Mouse (Mus musculus): Measurements from ENCODE around the gene Stx16. TPM values are rescaled to one million over a fixed set of nuclear protein-coding genes. Genes with fewer than 3 reads are reported as not detected.

Stx16 gene
- polyA plus RNA-seq, 1 experiment from 2014 or later = 11.8 TPM

DNA sequence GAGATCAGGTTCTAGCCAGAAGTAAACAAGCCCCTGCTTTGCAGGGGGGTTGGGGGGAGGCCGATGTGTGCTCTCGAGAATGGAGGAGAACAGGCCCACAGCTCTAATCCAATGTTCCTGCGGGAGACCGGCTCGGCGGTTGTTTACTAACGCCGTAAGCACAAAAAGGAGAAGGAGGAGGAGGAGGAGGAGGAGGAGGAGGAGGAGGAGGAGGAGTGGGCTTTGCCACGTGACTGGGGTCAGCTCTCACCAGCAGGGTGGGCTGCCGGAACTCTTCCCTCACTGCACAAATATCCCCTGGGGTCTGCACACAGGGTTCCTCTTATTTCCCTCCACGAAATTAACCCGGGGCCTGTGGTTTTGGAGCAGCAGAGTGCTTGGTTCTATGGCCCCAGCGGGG is 1.5 kb upstream of the Stx16 start:
- Histone ChIP-seq H3K9ac (replicated peaks; ENCODE audit: low read length) (peak overlapping the region; percentile 67), H3K27ac (ENCODE audit: low read length) (peak overlapping the region; percentile 93), H3K4me1 (ENCODE audit: insufficient read depth, low read length) (peaks cover 35% of the 10 kb centered on the region), H3K27me3 (ENCODE audit: insufficient read depth, low read length) (no peaks in the 10 kb centered on the region), H3K36me3 (ENCODE audit: insufficient read depth, low read length) (no peaks in the 10 kb centered on the region), H3K4me2 (replicated peaks; ENCODE audit: low read depth, low read length) (peak overlapping the region; percentile 89), H3K9me3 (ENCODE audit: low read length) (no peaks in the 10 kb centered on the region), H3K4me3 (ENCODE audit: low read length) (peak overlapping the region; percentile 80)
- ATAC-seq (ENCODE audit: low FRiP score, low TSS enrichment) = no peak
- 1% methylated on average over 7 of the region's 13 CpGs for WGBS

DNA sequence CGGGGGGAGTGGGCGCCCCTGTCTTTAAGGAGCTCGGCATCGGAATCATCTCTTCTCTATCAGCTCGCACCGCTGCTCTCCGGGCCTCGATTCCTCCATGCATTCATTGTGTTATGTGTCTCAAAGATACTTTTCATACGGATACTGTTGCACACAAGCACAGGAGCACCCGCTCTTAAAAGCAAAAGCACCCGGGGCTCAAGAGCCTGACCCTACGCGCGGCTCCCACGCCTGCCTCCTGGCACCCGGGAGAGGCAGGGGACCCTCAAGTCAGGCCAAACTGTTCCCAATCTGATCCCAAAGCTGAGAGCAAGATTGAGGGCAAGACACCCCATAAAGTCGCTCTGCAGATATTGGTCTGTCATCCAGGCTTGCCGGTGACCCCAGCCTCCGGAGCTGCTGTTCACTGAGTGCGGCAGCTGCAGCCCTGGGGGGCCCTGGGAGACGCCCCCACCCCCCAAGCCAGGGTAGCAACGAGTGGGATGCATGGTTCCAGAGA is 987 bp upstream of the Stx16 start:
- 5% methylated on average over 22 of the region's 22 CpGs for WGBS
- ATAC-seq (ENCODE audit: low FRiP score, low TSS enrichment) = peak; percentile 11; the same call in 1 of the 2 replicates
- Histone ChIP-seq H3K36me3 (ENCODE audit: insufficient read depth, low read length) (no peaks in the 10 kb centered on the region), H3K4me1 (ENCODE audit: insufficient read depth, low read length) (peaks cover 35% of the 10 kb centered on the region), H3K4me3 (ENCODE audit: low read length) (peak overlapping the region; percentile 80), H3K27me3 (ENCODE audit: insufficient read depth, low read length) (no peaks in the 10 kb centered on the region), H3K9me3 (ENCODE audit: low read length) (no peaks in the 10 kb centered on the region), H3K27ac (ENCODE audit: low read length) (peak overlapping the region; percentile 93), H3K4me2 (replicated peaks; ENCODE audit: low read depth, low read length) (peak overlapping the region; percentile 89), H3K9ac (replicated peaks; ENCODE audit: low read length) (peak overlapping the region; percentile 67)

DNA sequence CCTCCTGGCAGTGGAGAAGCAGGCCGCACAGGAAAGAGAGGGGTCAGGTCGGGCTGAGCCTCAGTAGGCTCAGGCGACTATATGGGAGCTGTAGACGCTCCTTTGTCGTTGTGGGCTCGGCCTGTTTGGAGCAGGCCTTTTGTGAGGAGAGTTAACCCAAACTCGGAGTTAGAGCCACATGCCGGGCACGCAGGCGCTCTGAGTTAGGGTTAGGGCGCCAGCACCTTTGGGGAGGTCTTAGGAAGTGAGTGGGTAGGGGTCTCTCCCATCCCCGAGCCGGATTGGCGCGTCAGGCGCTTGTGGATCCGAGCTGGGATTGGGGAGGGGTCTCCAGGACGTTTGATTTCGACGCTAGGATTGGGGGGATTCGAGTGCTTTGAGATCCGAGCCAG is 321 bp downstream of the Stx16 start:
- Histone ChIP-seq H3K4me1 (ENCODE audit: insufficient read depth, low read length) (peaks cover 35% of the 10 kb centered on the region), H3K36me3 (ENCODE audit: insufficient read depth, low read length) (no peaks in the 10 kb centered on the region), H3K27me3 (ENCODE audit: insufficient read depth, low read length) (no peaks in the 10 kb centered on the region), H3K9me3 (ENCODE audit: low read length) (no peaks in the 10 kb centered on the region), H3K9ac (replicated peaks; ENCODE audit: low read length) (peak overlapping the region; percentile 96), H3K27ac (ENCODE audit: low read length) (peak overlapping the region; percentile 93), H3K4me2 (replicated peaks; ENCODE audit: low read depth, low read length) (peak overlapping the region; percentile 89), H3K4me3 (ENCODE audit: low read length) (peak overlapping the region; percentile 80)
- under 1% methylated on average over 22 of the region's 22 CpGs for WGBS
- no peak; the same call in 1 of the 2 replicates for ATAC-seq (ENCODE audit: low FRiP score, low TSS enrichment)

- under 1% methylated on average over 19 of the region's 19 CpGs for WGBS
- H3K4me1 ChIP-seq (ENCODE audit: insufficient read depth, low read length) = peaks cover 35% of the 10 kb centered on the region
- peak overlapping the region; percentile 93 for H3K27ac ChIP-seq (ENCODE audit: low read length)
- no peak for ATAC-seq (ENCODE audit: low FRiP score, low TSS enrichment)
- peak overlapping the region; percentile 89 for H3K4me2 ChIP-seq (replicated peaks; ENCODE audit: low read depth, low read length)
- no peaks in the 10 kb centered on the region for H3K36me3 ChIP-seq (ENCODE audit: insufficient read depth, low read length)
- H3K4me3 ChIP-seq (ENCODE audit: low read length) = peak overlapping the region; percentile 80
- H3K27me3 ChIP-seq (ENCODE audit: insufficient read depth, low read length) = no peaks in the 10 kb centered on the region
- H3K9me3 ChIP-seq (ENCODE audit: low read length) = no peaks in the 10 kb centered on the region
- peak overlapping the region; percentile 96 for H3K9ac ChIP-seq (replicated peaks; ENCODE audit: low read length)
Observed at GRCm38 (mm10) chr2:174077004-174077695, 1.0 kb downstream of the Stx16 start.

- Histone ChIP-seq H3K4me3 (ENCODE audit: low read length) (peak overlapping the region; percentile 80), H3K4me1 (ENCODE audit: insufficient read depth, low read length) (peaks cover 35% of the 10 kb centered on the region), H3K4me2 (replicated peaks; ENCODE audit: low read depth, low read length) (peak overlapping the region; percentile 89), H3K36me3 (ENCODE audit: insufficient read depth, low read length) (no peaks in the 10 kb centered on the region), H3K27ac (ENCODE audit: low read length) (no peak overlapping the region), H3K27me3 (ENCODE audit: insufficient read depth, low read length) (no peaks in the 10 kb centered on the region), H3K9me3 (ENCODE audit: low read length) (no peaks in the 10 kb centered on the region), H3K9ac (replicated peaks; ENCODE audit: low read length) (peak overlapping the region; percentile 54)
- 8% methylated on average over 11 of the region's 11 CpGs for whole genome bisulfite sequencing
- ATAC-seq (ENCODE audit: low FRiP score, low TSS enrichment) = no peak
Observed at GRCm38 (mm10) chr2:174077776-174078338, 1.7 kb downstream of the Stx16 start.

DNA sequence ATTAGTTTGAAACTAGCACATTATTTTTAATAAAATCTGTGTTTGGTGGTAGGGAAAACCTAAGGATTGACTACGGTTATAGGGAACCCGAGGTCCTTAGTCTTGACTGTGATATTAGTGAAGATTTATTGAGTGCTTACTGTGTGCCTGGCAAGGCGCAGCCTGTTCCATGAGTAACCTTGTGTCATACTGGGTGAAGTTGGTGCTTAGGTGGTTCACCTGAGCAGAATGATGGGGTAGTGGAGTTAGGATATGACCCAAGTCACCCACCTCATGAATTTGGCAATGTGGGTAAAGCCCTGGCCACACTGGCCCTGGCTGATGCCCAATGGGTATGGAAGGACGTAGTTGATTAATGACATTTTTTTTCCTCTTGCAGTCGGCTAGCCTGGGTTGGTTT is 5.7 kb downstream of the Stx16 start:
- H3K4me3 ChIP-seq (ENCODE audit: low read length) = no peak overlapping the region
- ATAC-seq (ENCODE audit: low FRiP score, low TSS enrichment) = no peak
- 54% methylated on average over 5 of the region's 5 CpGs for WGBS
- H3K27me3 ChIP-seq (ENCODE audit: insufficient read depth, low read length) = no peaks in the 10 kb centered on the region
- H3K36me3 ChIP-seq (ENCODE audit: insufficient read depth, low read length) = no peaks in the 10 kb centered on the region
- no peak overlapping the region for H3K9ac ChIP-seq (replicated peaks; ENCODE audit: low read length)
- H3K9me3 ChIP-seq (ENCODE audit: low read length) = no peaks in the 10 kb centered on the region
- peaks cover 15% of the 10 kb centered on the region for H3K4me1 ChIP-seq (ENCODE audit: insufficient read depth, low read length)
- H3K27ac ChIP-seq (ENCODE audit: low read length) = no peak overlapping the region
- no peak overlapping the region for H3K4me2 ChIP-seq (replicated peaks; ENCODE audit: low read depth, low read length)

- H3K36me3 ChIP-seq (ENCODE audit: insufficient read depth, low read length) = no peaks in the 10 kb centered on the region
- no peaks in the 10 kb centered on the region for H3K27me3 ChIP-seq (ENCODE audit: insufficient read depth, low read length)
- H3K4me3 ChIP-seq (ENCODE audit: low read length) = no peak overlapping the region
- peaks cover 10% of the 10 kb centered on the region for H3K4me1 ChIP-seq (ENCODE audit: insufficient read depth, low read length)
- H3K9ac ChIP-seq (replicated peaks; ENCODE audit: low read length) = no peak overlapping the region
- ATAC-seq (ENCODE audit: low FRiP score, low TSS enrichment) = no peak
- no peaks in the 10 kb centered on the region for H3K9me3 ChIP-seq (ENCODE audit: low read length)
- H3K27ac ChIP-seq (ENCODE audit: low read length) = no peak overlapping the region
- WGBS = 48% methylated on average over 3 of the region's 3 CpGs
- no peak overlapping the region for H3K4me2 ChIP-seq (replicated peaks; ENCODE audit: low read depth, low read length)
Observed at GRCm38 (mm10) chr2:174082380-174082918, 6.3 kb downstream of the Stx16 start.

DNA sequence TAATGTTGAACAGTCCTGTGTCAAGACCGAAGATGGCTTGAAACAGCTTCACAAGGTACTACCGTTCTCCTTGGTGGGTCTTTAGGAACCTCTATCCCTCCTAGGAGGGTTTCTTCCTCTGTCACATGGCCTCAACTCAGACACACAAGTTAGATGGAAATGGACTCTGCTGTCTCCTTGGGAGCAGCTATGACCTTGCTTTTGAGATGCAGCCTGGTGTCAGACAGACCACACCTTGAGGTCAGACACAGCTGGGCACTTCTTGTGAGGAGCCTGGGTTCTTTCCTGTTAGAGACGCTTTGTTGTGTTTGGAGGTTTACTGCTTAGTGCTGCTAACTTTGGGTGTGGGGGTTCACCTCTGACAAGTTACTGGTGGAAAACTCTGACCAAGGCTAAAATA is 19.0 kb downstream of the Stx16 start:
- H3K9me3 ChIP-seq (ENCODE audit: low read length) = no peaks in the 10 kb centered on the region
- 95% methylated on average over 3 of the region's 3 CpGs for WGBS
- no peak overlapping the region for H3K9ac ChIP-seq (replicated peaks; ENCODE audit: low read length)
- H3K4me2 ChIP-seq (replicated peaks; ENCODE audit: low read depth, low read length) = no peak overlapping the region
- no peak overlapping the region for H3K27ac ChIP-seq (ENCODE audit: low read length)
- H3K27me3 ChIP-seq (ENCODE audit: insufficient read depth, low read length) = no peaks in the 10 kb centered on the region
- no peaks in the 10 kb centered on the region; the same call in 1 of the 2 replicates for H3K4me1 ChIP-seq (ENCODE audit: insufficient read depth, low read length)
- H3K4me3 ChIP-seq (ENCODE audit: low read length) = no peak overlapping the region
- no peak for ATAC-seq (ENCODE audit: low FRiP score, low TSS enrichment)
- peaks cover 45% of the 10 kb centered on the region for H3K36me3 ChIP-seq (ENCODE audit: insufficient read depth, low read length)

- H3K36me3 ChIP-seq (ENCODE audit: insufficient read depth, low read length) = 0 out of 2 replicates have a peak, but pooled peaks cover 8% of the 10 kb centered on the region
- no peak overlapping the region for H3K4me3 ChIP-seq (ENCODE audit: low read length)
- peak; percentile 44; the same call in 1 of the 2 replicates for ATAC-seq (ENCODE audit: low FRiP score, low TSS enrichment)
- no peaks in the 10 kb centered on the region for H3K27me3 ChIP-seq (ENCODE audit: insufficient read depth, low read length)
- H3K9me3 ChIP-seq (ENCODE audit: low read length) = no peaks in the 10 kb centered on the region
- H3K9ac ChIP-seq (replicated peaks; ENCODE audit: low read length) = no peak overlapping the region
- WGBS = 55% methylated on average over 7 of the region's 7 CpGs
- H3K4me2 ChIP-seq (replicated peaks; ENCODE audit: low read depth, low read length) = no peak overlapping the region
- peaks cover 10% of the 10 kb centered on the region for H3K4me1 ChIP-seq (ENCODE audit: insufficient read depth, low read length)
- H3K27ac ChIP-seq (ENCODE audit: low read length) = no peak overlapping the region
Observed at GRCm38 (mm10) chr2:174102399-174102798, 26.3 kb downstream of the Stx16 start.

DNA sequence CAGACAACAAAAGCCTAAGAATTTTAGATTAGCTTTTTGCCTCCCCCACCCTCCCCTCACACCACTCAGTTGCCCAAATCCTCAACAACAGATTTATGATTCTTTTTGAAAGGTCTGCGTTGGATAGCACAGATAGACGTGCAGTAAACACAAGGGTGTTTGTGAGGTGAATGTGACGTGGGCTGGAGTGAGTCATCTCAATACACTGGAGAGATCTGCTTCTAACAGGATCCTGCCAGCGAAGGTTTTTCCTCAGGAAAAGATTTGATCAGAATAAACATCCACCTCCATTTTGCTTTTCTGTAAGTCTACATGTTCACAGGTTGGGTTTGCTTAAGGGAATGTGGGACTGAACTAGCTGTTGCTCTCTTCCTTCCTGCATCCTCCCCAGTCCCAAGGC is 27.4 kb downstream of the Stx16 start:
- no peak for ATAC-seq (ENCODE audit: low FRiP score, low TSS enrichment)
- H3K4me2 ChIP-seq (replicated peaks; ENCODE audit: low read depth, low read length) = no peak overlapping the region
- 74% methylated on average over 4 of the region's 4 CpGs for WGBS
- no peak overlapping the region for H3K9ac ChIP-seq (replicated peaks; ENCODE audit: low read length)
- no peak overlapping the region for H3K4me3 ChIP-seq (ENCODE audit: low read length)
- peaks cover 10% of the 10 kb centered on the region for H3K4me1 ChIP-seq (ENCODE audit: insufficient read depth, low read length)
- no peak overlapping the region for H3K27ac ChIP-seq (ENCODE audit: low read length)
- no peaks in the 10 kb centered on the region for H3K9me3 ChIP-seq (ENCODE audit: low read length)
- no peaks in the 10 kb centered on the region for H3K27me3 ChIP-seq (ENCODE audit: insufficient read depth, low read length)
- H3K36me3 ChIP-seq (ENCODE audit: insufficient read depth, low read length) = 0 out of 2 replicates have a peak, but pooled peaks cover 3% of the 10 kb centered on the region
